Mouse (Mus musculus) cerebellum, adult 11-12 months (tissue): Measurements from ENCODE around the gene Sorbs1.
"Not testable (repeated sequence)": the region's sequence is repeated elsewhere in the genome, so short reads cannot be mapped to it uniquely, and the experiment has no call there.

Experiments used
- DNase-seq: peaks from one replicate; pipeline ENCODE4 v3.0.0; 2022

Sorbs1 gene

DNA sequence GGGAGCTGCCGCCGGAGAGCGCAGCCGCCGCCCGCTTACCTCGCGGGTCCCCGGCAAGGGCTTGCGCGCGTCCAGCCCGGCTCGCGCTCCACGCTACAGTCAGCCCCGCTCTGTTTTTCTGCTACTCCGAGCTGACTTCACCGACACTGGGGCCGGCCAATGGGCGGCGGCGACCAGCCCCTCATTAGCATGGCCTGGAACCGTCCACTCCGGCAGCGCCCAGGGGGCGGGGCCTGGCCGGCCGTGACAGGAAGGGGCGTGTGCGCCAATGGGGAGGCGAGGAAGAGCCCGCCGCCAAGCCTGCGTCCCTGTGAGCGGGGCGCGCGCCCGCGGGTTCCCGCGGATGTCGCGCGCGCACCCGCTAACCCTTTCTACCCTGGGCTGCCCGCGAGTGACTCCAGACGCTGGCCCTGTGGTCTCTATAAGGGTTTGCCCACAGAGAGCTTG, at the start of gene Sorbs1:
Gene Sorbs1 (minus strand): TSS at position 148 of the 447 bp plus-strand sequence.
- DNase-seq: peak; percentile 98

GRCm38 (mm10) chr19:40561521-40561920, 47.9 kb upstream of the Sorbs1 start:
- DNase-seq: not testable (repeated sequence)

GRCm38 (mm10) chr19:40556029-40556428, 42.5 kb upstream of the Sorbs1 start:
- no peak for DNase-seq

DNA sequence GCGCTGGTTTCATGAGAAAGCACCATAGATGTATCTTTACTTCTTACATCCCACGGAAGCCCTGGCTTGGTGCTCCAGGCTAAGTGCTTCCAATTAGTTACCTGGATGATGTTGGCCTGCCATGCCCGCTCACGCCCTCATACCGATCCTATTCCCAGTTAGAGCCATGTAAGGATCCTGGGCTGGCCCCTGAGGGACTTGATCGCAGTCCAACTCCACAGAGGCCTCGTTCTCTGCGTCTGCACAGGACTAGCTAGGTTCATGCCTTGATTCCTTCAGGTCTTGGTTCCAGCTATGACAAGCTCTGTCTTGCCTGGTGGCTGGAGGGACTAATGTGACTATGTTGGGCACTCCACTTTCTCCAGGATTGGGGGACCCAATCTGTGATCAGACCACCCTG, 41.6 kb upstream of the Sorbs1 start:
- no peak for DNase-seq

GRCm38 (mm10) chr19:40554343-40554742, 40.8 kb upstream of the Sorbs1 start:
- no peak for DNase-seq

- DNase-seq: no peak
These were observed 40.3 kb upstream of the Sorbs1 start for GRCm38 (mm10) chr19:40553849-40554248.

DNA sequence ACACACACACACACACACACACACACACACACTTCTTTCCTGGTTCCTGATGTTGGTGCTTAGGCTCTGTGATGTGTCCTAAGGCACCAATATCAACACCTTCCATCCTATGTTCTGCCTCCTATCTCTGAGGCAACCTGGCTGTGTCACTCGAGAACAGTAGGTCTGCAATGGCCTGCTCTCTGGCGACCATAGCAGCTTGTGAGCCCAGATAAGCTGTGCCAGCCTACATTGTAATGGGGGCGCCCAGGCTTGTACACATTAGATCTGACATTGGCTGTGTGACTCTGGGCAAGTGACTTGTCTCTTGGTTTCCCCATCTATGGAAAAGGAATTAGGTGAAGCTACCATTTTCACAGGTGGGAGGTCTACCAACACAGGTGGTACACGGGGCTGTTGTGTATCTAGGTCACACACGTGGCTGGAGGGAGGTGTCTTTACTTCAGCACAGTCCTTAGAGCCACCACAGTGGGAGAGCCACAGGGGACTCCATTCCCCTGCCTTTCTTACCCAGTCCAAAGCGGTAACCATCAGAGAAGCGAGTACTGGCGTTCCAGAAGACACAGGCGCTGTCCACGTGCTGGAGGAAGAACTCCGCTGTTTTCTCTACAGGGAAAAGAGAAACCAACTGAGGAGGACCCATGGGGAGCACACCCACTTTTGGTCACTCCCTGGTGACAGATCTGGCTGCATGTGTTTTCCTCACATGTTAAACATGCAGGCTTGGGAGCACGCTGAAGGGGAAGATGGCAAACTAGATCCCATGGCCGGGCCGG, 39.6 kb upstream of the Sorbs1 start:
- no peak for DNase-seq

- DNase-seq: no peak
These were observed 36.0 kb upstream of the Sorbs1 start for GRCm38 (mm10) chr19:40549516-40550135.

- no peak for DNase-seq
These were observed 35.4 kb upstream of the Sorbs1 start for GRCm38 (mm10) chr19:40548796-40549515.

DNA sequence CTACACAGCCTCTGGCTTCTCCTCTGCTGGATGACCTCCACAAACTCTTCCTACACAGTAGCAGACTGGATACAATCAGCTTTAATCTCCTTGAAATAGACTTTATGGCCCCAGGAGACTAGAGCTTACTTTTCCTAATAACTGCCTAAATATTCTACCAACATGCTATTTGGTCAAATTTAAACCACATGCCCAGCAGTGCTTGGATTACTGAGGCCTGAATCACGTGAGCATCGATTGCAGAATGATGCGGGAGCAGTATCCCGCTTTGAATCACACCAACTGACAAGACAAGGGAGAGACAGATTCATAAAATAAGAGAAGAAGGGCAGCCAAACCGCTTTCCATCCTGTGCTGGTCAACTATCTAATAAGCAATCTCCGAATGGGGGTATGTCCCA, 34.8 kb upstream of the Sorbs1 start:
- no peak for DNase-seq

DNA sequence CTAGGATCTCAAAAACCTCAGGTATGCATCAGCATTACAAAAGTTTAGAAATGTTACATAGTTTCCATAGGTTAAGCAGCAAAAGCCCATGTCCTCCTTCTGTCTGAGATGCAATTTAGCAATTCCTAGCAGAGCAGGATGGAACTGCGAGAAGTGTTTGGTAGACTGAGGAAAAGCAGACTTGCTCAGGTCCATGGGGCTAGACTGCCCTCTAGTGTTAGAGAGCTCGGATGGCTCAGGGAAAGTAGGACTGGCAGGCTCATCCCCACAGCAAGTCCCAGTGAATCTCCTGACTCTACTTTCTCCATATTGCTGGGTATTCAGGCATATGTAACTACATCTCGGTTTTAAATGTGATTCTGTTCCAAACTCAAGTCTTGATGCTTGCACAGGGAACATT, 31.3 kb upstream of the Sorbs1 start:
- peak; percentile 34 for DNase-seq

- no peak for DNase-seq
These were observed 29.2 kb upstream of the Sorbs1 start for GRCm38 (mm10) chr19:40542776-40543175.

DNA sequence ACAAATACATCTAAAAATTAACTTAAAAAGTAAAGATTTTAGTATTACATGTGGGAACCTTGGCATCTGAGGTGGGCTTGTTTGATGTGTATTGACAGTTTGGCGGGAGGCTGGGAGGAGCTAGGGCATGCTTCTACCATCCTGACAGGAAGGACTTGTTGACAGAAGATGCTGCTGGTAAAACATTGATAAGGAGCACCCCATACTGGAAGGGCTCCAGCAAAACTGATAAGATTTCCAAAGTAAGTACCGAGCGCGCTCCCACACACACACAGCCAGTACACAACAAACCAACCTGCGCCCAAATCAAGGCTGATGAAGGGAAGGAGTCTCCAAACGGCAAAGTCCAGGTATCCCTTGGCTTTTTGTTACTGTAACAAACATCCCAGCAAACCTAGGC, 22.9 kb upstream of the Sorbs1 start:
- no peak for DNase-seq

GRCm38 (mm10) chr19:40532525-40532924, 18.9 kb upstream of the Sorbs1 start:
- DNase-seq: no peak

GRCm38 (mm10) chr19:40530323-40530722, 16.7 kb upstream of the Sorbs1 start:
- no peak for DNase-seq

- DNase-seq: no peak
These were observed 14.7 kb upstream of the Sorbs1 start for GRCm38 (mm10) chr19:40528254-40528653.

GRCm38 (mm10) chr19:40526367-40527014, 12.9 kb upstream of the Sorbs1 start:
- no peak for DNase-seq

GRCm38 (mm10) chr19:40523431-40524005, 9.9 kb upstream of the Sorbs1 start:
- no peak for DNase-seq

DNA sequence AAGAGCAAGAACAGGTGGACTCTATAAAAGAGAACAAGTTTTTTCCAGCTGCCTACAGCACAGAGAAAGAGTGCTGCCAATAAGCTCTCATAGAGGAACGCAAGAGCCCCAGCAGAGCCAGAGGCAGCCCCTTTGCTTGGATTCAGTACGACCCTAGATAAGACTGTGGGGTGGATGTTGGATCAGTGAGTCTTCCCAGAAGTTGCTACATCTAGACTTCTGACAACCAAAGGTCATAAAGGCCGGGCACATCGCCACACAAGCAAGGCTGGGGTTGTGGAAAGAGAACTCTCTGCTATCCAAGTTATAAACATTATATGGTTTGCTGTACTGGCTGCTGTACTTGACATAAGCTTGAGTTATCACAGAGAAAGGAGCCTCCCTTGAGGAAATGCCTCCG, 6.8 kb upstream of the Sorbs1 start:
- no peak for DNase-seq

- DNase-seq: no peak
These were observed 5.1 kb upstream of the Sorbs1 start for GRCm38 (mm10) chr19:40518706-40519105.

DNA sequence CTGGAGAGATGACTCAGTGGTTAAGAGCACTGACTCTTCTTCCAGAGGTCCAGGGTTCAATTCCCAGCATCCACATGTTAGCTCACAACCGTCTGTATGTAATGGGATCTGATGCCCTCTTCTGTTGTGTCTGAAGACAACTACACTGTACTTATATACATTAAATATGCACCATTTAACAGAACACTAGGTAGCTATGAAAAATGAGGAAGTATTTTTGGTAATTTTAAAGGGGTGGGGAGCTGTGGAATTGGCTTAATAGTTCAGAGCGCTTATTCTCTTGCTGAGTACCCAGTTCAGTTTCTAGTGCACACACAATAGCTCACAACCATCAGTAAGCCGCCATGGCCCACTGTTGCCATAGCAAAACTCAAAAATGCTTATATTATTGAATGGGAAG, 2.0 kb upstream of the Sorbs1 start:
- no peak for DNase-seq

DNA sequence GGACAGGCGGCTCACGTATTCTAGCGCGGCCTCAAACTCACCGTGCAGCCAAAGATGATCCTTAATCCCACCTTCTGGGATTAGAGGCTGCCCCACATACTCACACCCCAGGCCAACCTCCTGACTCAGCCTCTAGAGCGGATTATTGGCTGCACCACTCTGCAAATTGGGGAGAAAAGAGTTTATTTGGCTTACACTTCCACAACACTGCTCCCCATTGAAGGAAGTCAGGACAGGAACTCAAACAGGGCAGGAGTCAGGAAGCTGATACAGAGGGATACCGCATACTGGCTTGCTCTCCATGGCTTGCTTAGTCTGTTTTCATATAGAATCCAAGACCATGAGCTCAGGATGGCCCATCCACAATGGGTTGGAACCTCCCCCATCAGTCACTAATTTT, 797 bp upstream of the Sorbs1 start:
- DNase-seq: peak; percentile 48
